Mouse (Mus musculus) heart, adult 2 months (tissue): ENCODE measurements around the gene Fam213b. TPM values are rescaled to one million over a fixed set of nuclear protein-coding genes. Genes with fewer than 3 reads are reported as not detected.

Experiments used
- DNase-seq, 2 experiments: peaks; one replicate each; pipeline ENCODE4 v3.0.0; 2021
- H3K27ac ChIP-seq: fragments of 200-600 bp; 2 replicates; pipeline ENCODE4 v1.8.1; 2022
- H3K27me3 ChIP-seq: fragments of 200-500 bp; 2 replicates; pipeline ENCODE4 v1.6.1; 2012; ENCODE audit warnings: mild to moderate bottlenecking, low read length, inconsistent platforms, mixed read lengths; ENCODE audit not compliant: control insufficient read depth, insufficient read depth
- H3K36me3 ChIP-seq: fragments of 200-500 bp; 2 replicates; pipeline ENCODE4 v1.6.1; 2012; ENCODE audit warnings: low read length, inconsistent platforms; ENCODE audit not compliant: control insufficient read depth, insufficient read depth
- H3K4me1 ChIP-seq: fragments of 200-500 bp; 2 replicates; pipeline ENCODE4 v1.6.1; 2011; ENCODE audit warnings: low read length; ENCODE audit not compliant: control insufficient read depth, insufficient read depth
- H3K4me3 ChIP-seq: fragments of 200-600 bp; 2 replicates; pipeline ENCODE4 v1.8.1; 2022
- H3K79me2 ChIP-seq: fragments of 200-500 bp; replicated peaks from 2 replicates; pipeline ENCODE4 v1.6.1; 2012; ENCODE audit warnings: mild to moderate bottlenecking, inconsistent platforms, low read length, moderate library complexity, mixed read lengths; ENCODE audit not compliant: control insufficient read depth, insufficient read depth
- H3K9ac ChIP-seq: fragments of 200-500 bp; 2 replicates; pipeline ENCODE4 v1.6.1; 2012; ENCODE audit warnings: low read depth, mild to moderate bottlenecking, control low read depth, inconsistent platforms, low read length, mixed read lengths
- CTCF ChIP-seq: fragments of 200-600 bp; IDR thresholded peaks from 2 replicates; pipeline ENCODE4 v1.8.1; 2022; ENCODE audit warnings: antibody characterized with exemption, mild to moderate bottlenecking, moderate library complexity
- EP300 ChIP-seq: fragments of 200-500 bp; IDR thresholded peaks from 2 replicates; pipeline ENCODE4 v1.6.1; 2011; ENCODE audit warnings: low read depth, low read length, control low read depth; ENCODE audit not compliant: insufficient read depth
- POLR2A ChIP-seq: fragments of 200-500 bp; IDR thresholded peaks from 2 replicates; pipeline ENCODE4 v1.6.1; 2011; ENCODE audit warnings: mild to moderate bottlenecking, low read depth, low read length, control low read depth; ENCODE audit not compliant: insufficient read depth
- WGBS: fragments of 180-500 bp; shearing (Covaris S2); methylation state at CpG from one replicate; pipeline ENCODE4 v1.1.7; 2018; 5-methylcytosine and 5-hydroxymethylcytosine counted together
- intact Hi-C: fragments of 180-260 bp; cut with DNase I; formaldehyde crosslinking; loops from one replicate; pipeline ENCODE4 v1.15.1; 2025
- polyA plus RNA-seq: library from polyadenylated mRNA; depleted of rRNA; stranded (reverse); fragments of >200 nt; gene quantifications from 2 replicates; pipeline ENCODE4 v1.2.3, GENCODE M21; 2012
- total RNA-seq, 2 experiments: library from RNA; stranded (reverse); gene quantifications; 2 replicates each; pipeline ENCODE4 v1.2.3; 2021

Fam213b gene
- total and polyA plus RNA-seq, 3 experiments = 77.1 to 95.9 (median 77.3) TPM

- intact Hi-C loops = no loop called here
- H3K9ac ChIP-seq = no peak overlapping the region
- H3K27me3 ChIP-seq = no peaks in the 10 kb centered on the region
- H3K79me2 ChIP-seq = no peaks in the 10 kb centered on the region
- 82% methylated on average over 2 of the region's 2 CpGs for WGBS
- no peak for DNase-seq
- no peak overlapping the region for H3K4me3 ChIP-seq
- H3K36me3 ChIP-seq = no peaks in the 10 kb centered on the region
- peaks cover 2% of the 10 kb centered on the region; the same call in 1 of the 2 replicates for H3K4me1 ChIP-seq
- no peak overlapping the region for H3K27ac ChIP-seq
- TF ChIP-seq EP300 (no peak), POLR2A (no peak), CTCF (no peak)
These were observed 35.9 kb upstream of the Fam213b start for GRCm38 (mm10) chr4:154934800-154935199.

GRCm38 (mm10) chr4:154933306-154933907 lies 34.5 kb upstream of the Fam213b start:
- intact Hi-C loops = no loop called here
- DNase-seq = no peak
- Histone ChIP-seq H3K27ac (no peak overlapping the region), H3K79me2 (no peaks in the 10 kb centered on the region), H3K9ac (no peak overlapping the region), H3K36me3 (no peaks in the 10 kb centered on the region), H3K27me3 (no peaks in the 10 kb centered on the region), H3K4me1 (peaks cover 9% of the 10 kb centered on the region), H3K4me3 (no peak overlapping the region)
- 47% methylated on average over 13 of the region's 13 CpGs for WGBS
- TF ChIP-seq POLR2A = no peak
- TF ChIP-seq EP300 = no peak
- no peak for TF ChIP-seq CTCF

DNA sequence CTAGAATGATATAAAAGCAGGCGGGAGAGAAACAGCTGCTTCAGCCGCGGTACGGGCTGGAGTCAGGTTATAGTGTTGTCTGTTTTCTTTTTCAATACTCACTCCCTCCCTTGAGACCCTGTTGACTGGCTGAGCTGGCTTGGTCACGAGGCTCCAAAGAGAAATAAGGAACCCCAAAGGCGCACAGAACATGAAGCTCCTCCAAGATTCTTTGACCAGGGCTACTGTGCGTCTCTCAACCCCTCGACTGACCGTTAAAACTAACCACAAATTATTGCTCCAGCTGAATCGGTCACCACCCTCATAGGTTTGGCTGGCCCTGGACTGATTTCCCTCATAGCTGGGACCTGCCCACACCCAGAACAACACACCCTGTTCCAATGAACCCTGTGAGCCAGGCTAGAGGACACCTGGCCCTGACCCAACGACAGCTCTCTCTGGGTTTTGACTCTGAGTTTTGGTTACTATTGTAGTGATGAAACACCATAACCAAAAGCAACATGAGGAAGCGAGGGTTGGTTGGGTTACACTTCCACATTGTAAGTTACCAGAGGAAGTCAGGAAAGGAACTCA lies 30.2 kb upstream of the Fam213b start:
- H3K4me3 ChIP-seq = no peak overlapping the region
- no peak overlapping the region for H3K9ac ChIP-seq
- DNase-seq = peak; percentile 57 to 76
- no peaks in the 10 kb centered on the region for H3K79me2 ChIP-seq
- intact Hi-C loops = no loop called here
- no peaks in the 10 kb centered on the region for H3K27me3 ChIP-seq
- peak overlapping the region; percentile 93 for H3K27ac ChIP-seq
- TF ChIP-seq POLR2A = no peak
- no peak for TF ChIP-seq CTCF
- no peak for TF ChIP-seq EP300
- H3K36me3 ChIP-seq = no peaks in the 10 kb centered on the region
- H3K4me1 ChIP-seq = peaks cover 12% of the 10 kb centered on the region
- 67% methylated on average over 12 of the region's 12 CpGs for WGBS

- Histone ChIP-seq H3K36me3 (no peaks in the 10 kb centered on the region), H3K4me3 (peak within 1 kb of the TSS; percentile 59), H3K79me2 (no peaks in the 10 kb centered on the region), H3K27ac (peak within 1 kb of the TSS; percentile 93), H3K9ac (peak within 1 kb of the TSS; percentile 50), H3K4me1 (peaks cover 12% of the 10 kb centered on the region), H3K27me3 (no peaks in the 10 kb centered on the region)
- intact Hi-C loops = no loop called here
- TF ChIP-seq EP300 (no peak), POLR2A (no peak), CTCF (no peak)
- DNase-seq = no peak
- 37% methylated on average over 12 of the region's 12 CpGs for WGBS
These were observed 29.6 kb upstream of the Fam213b start, which contains the start of gene Tnfrsf14 for GRCm38 (mm10) chr4:154928395-154929087. Tnfrsf14 (minus strand) TSS chr4:154928563.

DNA sequence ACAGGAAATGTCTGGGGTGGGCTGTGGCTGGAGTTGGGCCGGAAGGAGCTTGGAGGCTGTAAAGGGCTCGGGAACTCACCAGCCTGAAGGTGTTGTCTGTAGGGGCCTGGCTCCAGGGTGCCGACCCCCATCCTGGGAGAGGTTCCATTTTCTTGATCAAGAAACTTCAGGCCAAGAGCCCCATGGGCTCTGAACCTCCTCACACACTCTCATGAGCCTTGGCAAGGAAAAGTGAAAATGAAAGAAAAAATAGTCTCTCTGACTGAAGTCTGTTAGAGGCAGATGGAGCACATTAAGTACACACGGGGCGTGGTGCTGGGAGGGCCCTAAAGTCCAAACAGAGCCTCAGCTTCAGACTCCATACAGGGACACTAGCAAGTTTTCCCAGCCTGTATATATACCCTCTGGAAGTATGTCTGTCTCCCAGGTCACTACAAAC lies 29.0 kb upstream of the Fam213b start:
- WGBS = 24% methylated on average over 5 of the region's 5 CpGs
- H3K9ac ChIP-seq = peak overlapping the region; percentile 50
- intact Hi-C loops = no loop called here

More for the DNA sequence above, 29.0 kb upstream of the Fam213b start:
- peaks cover 12% of the 10 kb centered on the region for H3K4me1 ChIP-seq
- H3K79me2 ChIP-seq = no peaks in the 10 kb centered on the region
- TF ChIP-seq CTCF (no peak), POLR2A (0 out of 2 replicates have a peak, but pooled peaks have one; percentile 22), EP300 (no peak)
- H3K4me3 ChIP-seq = peak overlapping the region; percentile 59
- no peaks in the 10 kb centered on the region for H3K27me3 ChIP-seq
- H3K36me3 ChIP-seq = no peaks in the 10 kb centered on the region
- peak overlapping the region; percentile 93 for H3K27ac ChIP-seq
- DNase-seq = peak; percentile 71 to 77
